Mouse (Mus musculus) thymus, adult 2 months (tissue): ENCODE measurements around the gene Prkcz. TPM values are rescaled to one million over a fixed set of nuclear protein-coding genes. Genes with fewer than 3 reads are reported as not detected.

ENCODE experiments used
- DNase-seq: peaks from one replicate; pipeline ENCODE4 v3.0.0; 2021
- H3K27ac ChIP-seq: fragments of 200-500 bp; 2 replicates; pipeline ENCODE4 v1.5.1; 2012; ENCODE audit warnings: low read length, control low read depth; ENCODE audit not compliant: control insufficient read depth, insufficient read depth
- H3K27me3 ChIP-seq: fragments of 200-500 bp; 2 replicates; pipeline ENCODE4 v1.6.1; 2012; ENCODE audit warnings: mild to moderate bottlenecking, low read length, moderate library complexity, mixed read lengths; ENCODE audit not compliant: control insufficient read depth, insufficient read depth
- H3K36me3 ChIP-seq: fragments of 200-500 bp; 2 replicates; pipeline ENCODE4 v1.6.1; 2012; ENCODE audit warnings: mild to moderate bottlenecking, low read length, moderate library complexity; ENCODE audit not compliant: control insufficient read depth, insufficient read depth
- H3K4me1 ChIP-seq: fragments of 200-500 bp; replicated peaks from 2 replicates; pipeline ENCODE4 v1.6.1; 2012; ENCODE audit warnings: low read length; ENCODE audit not compliant: control insufficient read depth, insufficient read depth
- H3K4me3 ChIP-seq: fragments of 200-500 bp; 2 replicates; pipeline ENCODE4 v1.5.1; 2012; ENCODE audit warnings: mild to moderate bottlenecking, low read length, control low read depth, moderate library complexity; ENCODE audit not compliant: control insufficient read depth, insufficient read depth
- CTCF ChIP-seq: fragments of 200-500 bp; IDR thresholded peaks from 2 replicates; pipeline ENCODE4 v1.5.1; 2012; ENCODE audit warnings: mild to moderate bottlenecking, control low read depth, low read length, moderate library complexity, borderline replicate concordance; ENCODE audit not compliant: control insufficient read depth, poor library complexity, insufficient read depth; ENCODE audit errors: extremely low read depth
- POLR2A ChIP-seq: fragments of 200-500 bp; IDR thresholded peaks from 2 replicates; pipeline ENCODE4 v1.6.1; 2012; ENCODE audit warnings: mild to moderate bottlenecking, low read length, control low read depth, moderate library complexity; ENCODE audit not compliant: control insufficient read depth, poor library complexity, insufficient read depth; ENCODE audit errors: extremely low read depth
- WGBS: fragments of 180-500 bp; shearing (Covaris S2); methylation state at CpG from one replicate; pipeline ENCODE4 v1.1.7; 2018; 5-methylcytosine and 5-hydroxymethylcytosine counted together
- polyA plus RNA-seq: library from polyadenylated mRNA; depleted of rRNA; stranded (reverse); fragments of >200 nt; gene quantifications from 2 replicates; pipeline ENCODE4 v1.2.3, GENCODE M21; 2012; rRNA removed

Prkcz gene
- 8.5 TPM in 2 replicates for polyA plus RNA-seq

DNA sequence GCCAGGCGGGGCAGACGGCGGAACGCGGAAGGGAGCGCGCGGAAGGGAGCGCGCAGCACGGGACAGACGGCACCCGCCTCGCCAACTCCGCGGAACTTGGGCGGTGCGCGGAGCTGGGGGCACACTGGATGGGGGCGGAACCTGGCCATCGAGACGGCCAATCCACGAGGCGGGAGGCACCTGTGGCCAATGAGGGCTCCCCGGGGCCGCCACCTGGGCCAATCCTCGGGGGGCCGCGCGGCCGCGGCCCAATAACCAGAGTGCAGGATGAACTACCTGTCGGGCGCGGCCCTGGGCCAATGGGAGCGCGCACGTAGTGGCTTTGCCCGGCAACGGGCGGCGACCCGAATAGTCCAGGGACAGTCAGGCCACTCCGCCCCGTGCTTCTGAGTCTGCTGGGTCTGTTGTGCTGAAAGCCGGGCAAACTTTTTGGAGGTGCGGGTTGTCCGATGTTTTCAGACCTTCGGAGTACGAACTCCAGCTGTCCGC, at the start of gene Prkcz:
TSS of gene Prkcz (minus strand) at position 59 of the 489 bp plus-strand sequence.
- DNase-seq: peak; percentile 89
- Histone ChIP-seq H3K36me3 (no peaks in the 10 kb centered on the region), H3K27ac (no peak within 1 kb of the TSS), H3K27me3 (peaks cover 4% of the 10 kb centered on the region), H3K4me1 (peaks cover 4% of the 10 kb centered on the region), H3K4me3 (peak within 1 kb of the TSS; percentile 70)
- peak; percentile 6; the same call in 1 of the 2 replicates for TF ChIP-seq CTCF
- TF ChIP-seq POLR2A: no peak
- 2% methylated on average over 51 of the region's 51 CpGs for WGBS

DNA sequence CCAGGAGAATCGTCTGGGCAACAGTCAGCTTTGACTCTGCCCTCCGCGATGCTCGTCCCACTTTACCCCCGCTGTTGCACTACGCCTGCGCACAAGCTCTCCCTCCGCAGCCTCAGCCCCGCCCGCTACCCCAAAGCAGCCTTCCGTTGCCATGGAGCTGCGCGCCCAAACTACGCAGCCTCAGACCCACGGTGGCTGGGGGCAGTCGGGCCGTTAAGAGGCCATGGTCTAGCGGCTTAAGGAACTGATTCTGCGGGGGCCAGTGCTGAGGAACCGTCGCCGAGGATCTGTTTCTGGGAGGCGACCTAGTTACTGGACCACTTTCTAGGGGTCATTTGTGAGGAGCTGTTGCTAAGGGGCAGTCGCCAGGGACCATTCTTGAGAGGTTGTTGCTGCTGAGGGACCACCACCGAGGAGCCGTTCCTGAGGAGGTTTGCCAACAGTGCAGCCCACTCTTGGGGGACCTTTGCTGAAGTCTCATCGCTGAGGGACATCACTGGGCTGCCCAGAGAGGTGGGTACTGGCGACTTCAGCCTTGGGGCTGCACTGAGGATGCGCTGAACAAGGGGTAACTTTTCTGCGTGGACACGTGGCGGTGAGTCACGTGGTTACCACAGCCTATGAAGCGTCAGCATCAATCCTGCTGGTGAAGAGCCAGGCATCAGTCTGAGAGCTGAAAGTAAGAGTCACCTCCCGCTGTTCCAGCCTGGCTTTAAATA, 48.1 kb upstream of the Prkcz start, which contains the start of gene Cfap74:
TSS of gene Cfap74 (plus strand) at position 133 of the 719 bp plus-strand sequence.
- H3K4me3 ChIP-seq: peak within 1 kb of the TSS; percentile 46
- peaks cover 23% of the 10 kb centered on the region for H3K4me1 ChIP-seq
- no peaks in the 10 kb centered on the region; the same call in 1 of the 2 replicates for H3K27me3 ChIP-seq
- no peaks in the 10 kb centered on the region for H3K36me3 ChIP-seq
- 7% methylated on average over 35 of the region's 35 CpGs for WGBS
- DNase-seq: peak; percentile 91
- TF ChIP-seq CTCF (peak; percentile 30; the same call in 1 of the 2 replicates), POLR2A (no peak; the same call in 1 of the 2 replicates)
- no peak within 1 kb of the TSS for H3K27ac ChIP-seq

DNA sequence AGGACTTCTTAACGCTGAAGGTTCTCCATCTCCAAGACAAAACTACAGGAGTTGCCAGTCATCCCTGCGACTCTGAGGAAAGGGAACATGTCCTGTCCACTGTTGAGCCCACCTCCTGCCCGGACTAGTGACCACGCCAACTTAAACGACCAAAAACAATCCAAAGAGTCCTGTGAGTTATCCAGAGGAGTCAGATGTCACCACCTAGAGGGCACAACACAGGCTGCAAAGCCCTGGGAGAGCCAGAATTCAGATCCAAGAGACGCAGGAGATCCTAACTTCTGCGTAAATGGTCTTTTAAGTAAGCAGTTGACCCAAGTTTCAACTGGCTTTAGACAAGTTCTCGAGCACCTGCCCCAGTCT, 47.5 kb upstream of the Prkcz start:
- H3K27ac ChIP-seq: no peak overlapping the region
- H3K4me1 ChIP-seq: peaks cover 23% of the 10 kb centered on the region
- peak overlapping the region; percentile 46 for H3K4me3 ChIP-seq
- DNase-seq: no peak
- WGBS: 14% methylated on average over 8 of the region's 8 CpGs
- TF ChIP-seq POLR2A (no peak), CTCF (no peak)
- H3K36me3 ChIP-seq: no peaks in the 10 kb centered on the region
- H3K27me3 ChIP-seq: no peaks in the 10 kb centered on the region; the same call in 1 of the 2 replicates

DNA sequence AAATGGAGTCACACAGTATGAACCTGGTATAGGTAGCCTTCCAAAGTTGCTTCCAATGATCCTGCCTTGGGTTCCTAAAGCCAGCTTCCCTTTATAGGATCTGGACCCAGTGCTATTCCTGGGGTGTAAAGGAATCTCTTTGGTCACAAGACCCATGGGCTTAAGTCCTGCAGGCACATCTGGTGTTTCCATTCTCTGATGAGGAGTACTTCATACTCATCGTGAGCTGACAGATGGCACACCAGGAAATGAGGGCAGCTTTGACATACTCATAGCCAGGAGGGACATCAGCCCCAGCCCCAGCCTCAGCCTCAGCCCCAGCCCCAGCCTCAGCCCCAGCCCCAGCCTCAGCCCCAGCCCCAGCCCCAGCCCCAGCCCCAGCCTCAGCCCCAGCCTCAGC, 41.3 kb upstream of the Prkcz start:
- Histone ChIP-seq H3K27me3 (no peaks in the 10 kb centered on the region; the same call in 1 of the 2 replicates), H3K27ac (no peak overlapping the region), H3K36me3 (no peaks in the 10 kb centered on the region), H3K4me1 (peaks cover 7% of the 10 kb centered on the region), H3K4me3 (no peak overlapping the region)
- TF ChIP-seq CTCF (no peak), POLR2A (no peak)
- 70% methylated on average over 1 of the region's 1 CpGs for WGBS
- DNase-seq: no peak

DNA sequence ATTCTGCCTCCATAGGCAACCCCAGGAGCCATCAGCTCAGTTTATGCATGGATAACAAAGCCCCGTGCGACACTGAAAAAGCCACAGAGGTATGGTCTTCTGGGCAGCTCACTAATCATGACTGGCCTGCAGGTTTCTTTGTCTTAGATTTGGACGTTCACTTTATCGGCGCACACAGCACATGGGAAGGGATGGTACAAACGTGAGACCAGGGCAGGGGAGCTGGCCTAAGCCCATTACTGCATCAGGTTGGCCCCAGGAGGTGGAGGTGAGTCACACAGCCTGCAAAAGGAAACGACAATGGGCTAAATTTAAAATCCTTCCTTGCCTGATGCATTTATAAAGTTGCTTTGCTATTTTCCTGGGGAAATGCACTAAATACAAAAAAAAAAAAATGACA, 40.0 kb upstream of the Prkcz start:
- Histone ChIP-seq H3K27ac (no peak overlapping the region), H3K36me3 (no peaks in the 10 kb centered on the region), H3K4me3 (no peak overlapping the region), H3K27me3 (no peaks in the 10 kb centered on the region; the same call in 1 of the 2 replicates), H3K4me1 (peaks cover 7% of the 10 kb centered on the region)
- no peak for DNase-seq
- TF ChIP-seq POLR2A (no peak), CTCF (no peak)
- 69% methylated on average over 7 of the region's 7 CpGs for WGBS

DNA sequence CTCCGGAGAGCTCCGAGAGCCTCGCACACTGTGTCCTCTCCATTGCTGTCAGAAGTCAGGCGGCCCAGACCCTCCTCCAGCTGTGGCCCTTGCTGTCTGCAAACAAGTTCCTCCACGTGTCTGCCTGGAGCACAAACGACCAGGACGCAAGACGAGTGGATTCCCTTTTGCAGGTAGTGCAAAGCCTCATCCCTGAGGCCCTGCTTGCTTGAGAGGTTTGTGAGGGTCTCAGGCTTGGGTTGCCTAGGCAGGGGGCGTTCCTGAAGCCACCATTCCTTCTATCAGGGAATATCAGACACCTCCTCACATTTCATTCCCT, 37.0 kb upstream of the Prkcz start:
- no peaks in the 10 kb centered on the region; the same call in 1 of the 2 replicates for H3K27me3 ChIP-seq
- H3K36me3 ChIP-seq: no peaks in the 10 kb centered on the region
- WGBS: 13% methylated on average over 9 of the region's 9 CpGs
- 0 out of 2 replicates have a peak overlapping the region, but pooled peaks have one; percentile 16 for H3K4me3 ChIP-seq
- no peak overlapping the region for H3K27ac ChIP-seq
- no peak for DNase-seq
- peaks cover 7% of the 10 kb centered on the region for H3K4me1 ChIP-seq
- TF ChIP-seq CTCF (no peak), POLR2A (no peak)
